Mouse (Mus musculus): ENCODE measurements at regions not wholly inside any gene's neighbourhood (a gene's known extent, or its start where the extent isn't known, plus 50 kb on each side); places are given as distances from the start of the nearest gene placed in this dataset.

DNA sequence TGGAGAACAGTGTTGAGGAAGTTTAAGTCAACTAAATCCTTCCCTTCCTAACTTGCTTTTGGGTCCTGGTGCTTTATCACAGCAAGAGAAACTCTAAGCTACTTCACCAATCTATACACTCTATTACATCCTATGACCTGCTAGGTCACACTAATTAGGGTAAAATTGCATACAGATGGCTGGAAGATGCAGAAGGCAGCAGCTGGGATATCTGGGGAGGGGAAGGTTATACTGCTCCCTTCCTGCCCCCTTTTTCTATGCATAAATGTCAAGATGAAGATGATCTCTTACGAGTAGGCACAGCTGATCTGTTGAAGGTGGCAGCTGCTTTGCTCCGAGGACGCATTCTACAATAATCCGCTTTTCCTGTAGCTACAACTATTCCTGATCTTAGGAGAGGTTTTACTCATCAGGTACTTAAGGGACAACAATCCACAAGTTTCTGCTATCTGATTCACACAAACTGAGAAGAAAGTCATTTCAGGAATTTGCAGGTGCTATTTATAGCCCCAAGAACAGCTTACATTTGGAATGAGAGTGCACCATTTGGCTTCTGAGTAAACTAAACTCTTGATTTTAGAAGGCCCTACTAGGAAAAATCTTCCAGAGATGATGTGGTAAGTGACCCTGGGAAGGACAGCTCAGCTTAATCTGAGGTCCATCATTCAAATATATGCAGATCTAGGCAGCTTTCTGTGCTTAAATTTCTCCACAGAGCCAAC lies 146.3 kb upstream of the Krr1 start:
- no peak for DNase-seq (ENCODE audit: low read depth, low spot score)

DNA sequence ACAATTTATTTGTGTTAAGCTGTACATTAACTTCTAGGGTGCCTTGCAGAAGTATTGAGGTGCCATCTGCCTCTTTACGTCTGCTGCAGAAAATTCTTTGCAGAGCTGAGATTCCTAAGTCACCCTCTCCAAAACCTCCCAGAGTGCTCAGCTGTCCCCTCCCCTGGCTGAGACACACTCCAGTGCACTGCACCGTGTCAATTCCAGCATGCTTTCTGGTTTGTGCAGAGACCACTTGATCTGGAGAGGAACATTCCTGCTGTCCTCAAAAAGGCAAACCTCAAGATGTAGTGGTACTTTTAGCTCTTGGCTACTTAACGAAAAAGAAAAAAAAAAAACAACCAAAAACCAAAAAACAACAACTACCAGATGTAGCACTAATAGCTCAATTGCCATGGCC lies 145.2 kb upstream of the Krr1 start:
- no peak for DNase-seq (ENCODE audit: low read depth, low spot score)

DNA sequence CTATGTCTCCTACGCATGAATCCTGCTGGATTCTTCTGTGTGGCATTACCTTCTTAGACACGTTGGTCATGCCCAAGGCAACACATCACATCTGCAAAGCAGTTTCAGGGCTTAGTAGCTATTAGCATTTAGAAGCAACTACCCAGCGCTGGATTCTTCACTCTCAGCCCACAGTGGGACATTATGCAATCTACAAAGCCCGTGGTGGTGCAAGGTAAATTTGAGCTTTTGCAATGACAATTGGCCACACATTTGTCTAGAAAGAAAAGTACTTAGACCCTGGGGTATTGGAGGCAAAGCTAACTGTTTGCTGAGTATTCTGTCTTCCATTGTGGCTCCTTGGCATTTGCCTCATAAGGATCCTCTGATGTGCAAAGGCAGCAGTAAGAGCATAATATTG lies 144.5 kb upstream of the Krr1 start:
- DNase-seq (ENCODE audit: low read depth, low spot score): peak; percentile 4

DNA sequence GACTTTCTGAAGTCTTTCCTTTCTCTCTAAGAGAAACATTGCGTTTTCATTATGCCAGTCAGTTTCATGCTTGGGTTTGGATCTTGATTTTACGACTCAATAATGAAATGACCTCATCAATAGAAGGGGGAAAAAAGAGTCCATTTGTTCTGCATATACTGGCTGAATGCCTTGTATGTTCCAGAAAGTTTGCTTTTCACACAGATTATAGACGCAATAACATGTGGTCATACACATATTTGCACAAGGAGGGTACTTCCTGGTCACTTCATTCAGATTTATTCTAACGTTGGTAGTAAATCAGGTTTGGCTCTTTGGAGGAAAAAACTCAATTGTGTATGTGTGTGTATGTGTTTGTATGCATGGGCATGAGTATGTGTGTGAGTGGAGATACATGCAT lies 143.9 kb upstream of the Krr1 start:
- no peak for DNase-seq (ENCODE audit: low read depth, low spot score)

DNA sequence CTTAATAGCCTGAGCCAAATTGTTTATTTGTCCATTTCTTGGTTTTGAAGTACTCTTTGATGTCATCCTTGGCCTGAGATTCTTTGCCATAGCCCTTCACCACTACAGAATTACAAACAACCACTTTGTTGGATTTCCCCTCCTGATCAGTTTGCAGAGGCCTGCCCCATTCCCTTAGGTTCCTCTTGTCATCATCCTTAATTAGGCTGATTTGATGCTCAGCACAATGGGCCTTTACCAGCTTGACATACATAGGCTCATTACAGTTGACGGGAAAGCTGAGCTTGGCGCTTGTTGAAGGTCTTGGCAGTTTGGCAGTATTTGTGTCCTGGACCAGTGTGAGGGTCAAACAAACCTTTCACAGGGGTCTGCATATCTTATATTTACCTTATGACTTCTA lies 143.2 kb upstream of the Krr1 start:
- DNase-seq (ENCODE audit: low read depth, low spot score): no peak

DNA sequence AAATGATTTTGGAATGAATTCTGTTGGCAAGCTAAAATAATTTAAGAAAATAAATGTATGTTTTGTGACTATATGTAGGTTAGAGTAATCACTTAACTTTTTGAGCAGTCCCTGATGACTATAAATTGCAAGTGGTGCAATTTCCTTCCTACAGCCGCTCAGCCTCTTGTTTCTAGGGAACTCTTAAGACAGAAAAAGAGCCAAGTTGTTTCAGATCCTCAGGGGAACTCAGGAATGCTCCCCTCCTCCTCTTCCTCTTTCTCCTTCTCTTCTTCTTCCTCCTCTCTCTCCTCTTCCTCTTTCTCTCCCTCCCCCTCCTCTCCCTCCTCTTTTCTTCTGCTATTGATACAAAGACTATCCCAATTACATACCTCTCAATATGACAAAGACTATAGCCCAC lies 141.4 kb upstream of the Krr1 start:
- no peak for DNase-seq (ENCODE audit: low read depth, low spot score)

DNA sequence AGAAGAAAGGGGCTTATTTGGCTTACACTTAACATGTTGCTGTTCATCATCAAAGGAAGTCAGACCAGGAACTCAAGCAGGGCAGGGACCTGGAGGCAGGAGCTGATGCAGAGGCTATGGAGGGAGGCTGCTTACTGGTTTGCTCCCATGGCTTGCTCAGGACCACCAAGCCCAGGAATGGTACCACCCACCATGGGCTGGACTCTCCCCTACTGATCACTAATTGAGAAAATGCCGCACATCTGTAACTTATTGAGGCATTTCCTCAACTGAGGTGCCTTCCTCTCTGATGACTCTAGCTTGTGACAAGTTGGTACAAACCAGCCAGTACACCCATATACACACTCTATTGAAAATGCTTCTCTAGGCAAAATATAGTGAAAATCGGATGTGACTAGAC lies 138.9 kb upstream of the Krr1 start:
- no peak for DNase-seq (ENCODE audit: low read depth, low spot score)

DNA sequence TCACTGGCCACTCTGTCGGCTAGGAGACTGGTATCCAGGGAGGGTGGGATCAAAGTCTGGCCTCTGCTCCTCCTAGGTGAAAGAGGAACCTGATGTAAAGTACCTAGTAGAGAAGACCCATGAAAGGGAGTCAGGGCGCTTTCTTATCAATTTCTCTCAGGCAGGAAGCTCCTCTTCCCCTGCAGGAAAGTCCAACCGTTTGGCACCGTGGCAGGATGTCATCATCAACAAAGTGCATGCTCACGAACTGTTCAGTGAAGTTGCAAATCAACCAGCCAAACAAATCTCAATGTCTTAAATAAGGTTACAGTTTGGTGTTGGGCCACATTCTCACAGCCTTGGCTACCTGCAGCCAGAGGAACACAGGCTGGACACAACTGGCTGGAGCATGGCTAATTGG lies 138.2 kb upstream of the Krr1 start:
- no peak for DNase-seq (ENCODE audit: low read depth, low spot score)

DNA sequence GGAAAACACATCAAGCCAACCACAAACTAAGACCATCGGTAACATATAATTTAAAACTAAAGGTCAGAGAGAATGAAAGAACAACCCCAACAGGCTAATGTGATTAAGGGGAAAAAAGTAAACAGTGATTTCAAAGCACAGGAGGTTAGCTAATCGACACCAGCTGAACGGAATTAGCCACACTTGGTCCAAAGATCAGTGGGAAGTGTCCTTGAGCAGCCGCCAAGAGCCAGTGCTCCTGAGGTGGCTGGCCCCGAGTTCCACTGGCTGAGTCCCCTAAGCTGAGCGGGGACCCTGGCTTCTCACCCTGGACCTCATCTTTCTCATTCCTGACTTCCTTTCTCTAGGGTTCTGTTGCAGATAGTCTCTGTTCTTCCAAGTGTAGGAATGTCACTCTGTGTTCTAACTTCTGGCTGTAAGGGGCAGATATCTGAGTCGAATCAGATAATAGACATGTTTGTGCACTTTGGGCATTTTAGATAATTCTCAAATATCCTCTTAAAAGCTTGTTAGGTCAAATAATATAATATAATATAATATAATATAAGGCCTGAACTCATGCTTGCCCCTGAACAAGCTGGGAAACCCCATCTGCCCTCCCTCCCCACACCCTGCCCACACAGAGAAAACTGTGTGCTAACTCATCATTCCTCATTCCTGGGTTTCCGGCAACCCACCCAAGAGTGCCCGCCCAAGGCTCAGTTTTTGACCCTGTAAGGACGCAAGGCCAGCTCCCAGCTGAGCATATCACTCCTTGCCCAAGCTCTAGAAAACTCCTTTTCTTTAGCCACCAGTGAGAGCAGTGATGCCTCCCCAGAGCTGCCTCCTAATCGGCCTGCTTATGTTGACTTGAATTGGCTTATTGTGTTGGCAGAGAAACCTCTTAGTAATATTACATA lies 137.3 kb upstream of the Krr1 start:
- no peak for DNase-seq (ENCODE audit: low read depth, low spot score)

DNA sequence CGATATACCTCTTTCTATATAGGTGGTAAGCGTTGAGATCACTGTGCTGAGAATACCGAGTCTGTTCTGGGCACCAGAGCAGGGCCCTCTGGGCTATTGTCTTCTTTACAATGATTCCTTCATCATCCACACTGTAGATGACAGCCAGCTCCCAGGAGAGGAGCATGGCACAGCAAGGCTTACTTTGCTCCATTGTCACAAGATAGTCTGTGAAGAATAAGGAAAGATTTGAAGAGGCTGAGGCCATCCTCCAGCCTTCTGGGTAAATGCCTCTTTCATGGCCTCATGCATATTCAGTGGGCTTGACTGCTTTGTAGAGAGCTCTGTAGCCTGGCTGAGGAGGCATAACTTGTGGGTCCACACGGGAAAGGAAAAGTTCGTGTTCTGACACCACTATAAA lies 136.3 kb upstream of the Krr1 start:
- no peak for DNase-seq (ENCODE audit: low read depth, low spot score)

DNA sequence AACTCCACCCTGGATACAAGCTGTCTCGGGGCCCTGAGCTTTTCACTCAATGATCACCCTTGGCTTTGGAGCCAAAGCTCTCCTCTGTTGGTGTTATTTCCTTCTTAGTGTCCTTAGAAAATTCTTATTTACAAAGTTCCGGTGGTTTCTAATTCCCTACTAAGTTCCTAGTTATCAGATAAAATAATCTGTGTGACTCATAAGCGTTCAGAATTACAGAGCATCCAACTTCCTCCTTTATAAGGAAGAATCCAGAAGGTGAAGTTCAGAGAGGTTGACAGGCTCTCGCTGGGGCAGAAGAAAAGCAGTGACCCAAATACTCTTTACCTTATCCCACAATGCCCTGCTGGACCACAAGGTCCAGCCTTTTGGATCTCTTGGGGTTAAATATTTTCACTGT lies 135.7 kb upstream of the Krr1 start:
- no peak for DNase-seq (ENCODE audit: low read depth, low spot score)

DNA sequence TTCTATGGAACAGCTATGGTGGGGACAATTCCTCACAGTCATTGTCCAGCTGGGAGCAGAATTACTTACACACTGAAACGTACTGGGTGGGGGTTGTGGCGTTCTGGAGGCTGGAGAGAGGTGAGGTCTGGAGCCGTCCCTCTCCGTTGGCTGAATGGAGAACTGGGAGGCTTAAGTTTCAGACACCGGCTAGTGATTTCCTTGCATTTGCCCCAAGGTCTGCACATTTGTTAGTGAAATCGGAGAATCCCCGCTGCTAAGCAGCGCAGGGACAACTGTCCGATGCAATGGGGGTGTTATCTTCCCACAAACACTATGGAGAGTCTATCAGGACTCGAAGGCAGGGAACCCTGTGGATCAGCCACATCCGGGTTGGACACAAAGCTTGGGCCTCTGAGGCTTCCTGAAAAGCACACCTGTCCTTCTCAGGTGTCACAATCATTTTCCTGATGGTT lies 130.1 kb upstream of the Krr1 start:
- no peak for DNase-seq (ENCODE audit: low read depth, low spot score)

DNA sequence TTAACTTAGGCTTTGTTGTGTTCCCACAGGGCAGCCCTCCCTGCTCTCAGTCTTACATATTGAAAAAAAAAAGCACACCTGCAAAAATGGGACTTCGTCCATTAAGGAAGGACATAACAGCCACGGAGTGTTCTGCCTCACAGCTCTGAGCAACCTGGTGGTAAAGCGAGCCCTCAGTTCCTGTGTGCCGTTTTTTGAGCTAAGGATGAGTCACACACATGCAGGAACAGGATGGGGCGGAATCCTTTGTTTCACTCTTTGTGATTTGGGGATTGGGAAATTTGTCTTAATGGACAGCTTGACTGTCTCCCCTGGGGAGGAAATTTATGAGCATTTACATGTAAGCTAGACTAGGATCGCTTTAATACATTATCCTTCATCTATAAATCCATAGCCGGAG lies 129.6 kb upstream of the Krr1 start:
- no peak for DNase-seq (ENCODE audit: low read depth, low spot score)

DNA sequence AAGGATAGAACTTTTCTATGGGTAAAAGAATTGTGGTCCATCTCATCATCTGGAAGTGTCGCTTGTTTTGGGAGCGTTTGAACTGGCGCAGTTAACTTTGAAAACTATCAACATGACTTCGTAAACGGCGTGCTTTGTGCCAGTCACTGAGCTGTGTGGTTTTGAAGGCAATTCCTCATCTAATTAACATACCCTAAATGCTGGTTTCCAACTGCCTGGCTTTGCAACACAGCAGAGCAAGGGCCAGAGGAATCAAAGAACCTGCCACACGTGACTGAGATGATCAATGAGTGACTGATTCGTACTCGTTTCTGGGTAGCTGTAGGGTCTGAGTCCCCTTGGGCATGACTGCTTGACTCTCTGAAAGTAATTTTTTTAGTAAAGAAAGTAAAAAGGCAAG lies 129.2 kb upstream of the Krr1 start:
- no peak for DNase-seq (ENCODE audit: low read depth, low spot score)

DNA sequence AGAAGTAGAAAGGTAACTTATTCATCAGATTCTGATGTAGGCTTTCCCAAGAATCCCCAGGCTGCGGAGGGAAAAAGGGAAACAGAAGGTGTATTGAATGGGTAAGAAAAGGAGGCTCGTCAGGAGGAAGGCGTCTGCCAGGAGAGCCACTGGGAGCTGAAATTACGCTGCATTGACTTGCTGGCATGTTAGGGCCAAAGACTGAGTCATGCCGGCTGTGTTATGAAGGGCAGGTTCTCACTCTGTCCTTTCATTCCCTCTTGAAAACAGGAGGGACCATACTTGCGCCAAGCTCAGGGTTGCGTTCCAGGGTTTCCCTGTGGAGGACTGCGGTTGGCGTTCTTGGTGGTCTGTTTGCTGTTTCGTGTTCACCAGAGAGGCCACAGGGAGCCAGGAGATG lies 128.3 kb upstream of the Krr1 start:
- DNase-seq (ENCODE audit: low read depth, low spot score): no peak

DNA sequence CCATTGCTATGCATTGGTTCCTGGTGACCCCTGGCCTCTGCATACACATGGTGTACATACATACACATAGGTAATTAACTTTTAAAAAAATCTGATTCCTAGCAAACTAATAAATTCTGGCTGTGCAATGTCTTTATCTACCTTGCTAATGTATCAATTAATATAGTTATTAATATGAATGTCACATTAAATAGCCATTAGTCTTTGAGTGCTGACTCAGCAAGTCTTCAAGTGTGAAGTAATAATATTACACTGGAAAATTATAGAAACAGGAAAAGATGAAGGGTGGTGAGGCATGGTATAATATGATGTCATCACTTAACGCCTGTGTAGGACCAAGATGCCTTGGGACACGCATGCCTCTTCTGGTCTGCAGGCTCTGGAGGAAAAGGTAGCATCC lies 126.5 kb upstream of the Krr1 start:
- DNase-seq (ENCODE audit: low read depth, low spot score): no peak

DNA sequence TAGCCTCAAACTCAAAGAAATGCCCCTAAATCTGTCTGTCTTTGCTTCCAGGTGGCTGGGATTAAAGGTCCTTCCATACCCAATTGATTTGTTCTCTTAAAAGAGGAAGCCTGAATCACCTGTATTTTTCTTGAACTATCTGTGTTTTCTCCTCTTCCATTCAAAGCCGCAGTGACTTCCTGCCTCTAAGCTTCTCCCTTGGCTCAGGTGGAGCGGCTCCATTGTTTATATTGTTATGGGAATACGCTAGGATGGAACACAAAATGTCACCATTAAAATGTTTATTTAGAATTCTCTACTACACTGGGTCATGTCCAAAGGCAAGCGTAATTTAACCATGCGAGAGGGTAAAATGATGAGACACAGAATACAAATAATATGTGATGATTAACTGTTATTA lies 118.2 kb upstream of the Krr1 start:
- DNase-seq (ENCODE audit: low read depth, low spot score): no peak

DNA sequence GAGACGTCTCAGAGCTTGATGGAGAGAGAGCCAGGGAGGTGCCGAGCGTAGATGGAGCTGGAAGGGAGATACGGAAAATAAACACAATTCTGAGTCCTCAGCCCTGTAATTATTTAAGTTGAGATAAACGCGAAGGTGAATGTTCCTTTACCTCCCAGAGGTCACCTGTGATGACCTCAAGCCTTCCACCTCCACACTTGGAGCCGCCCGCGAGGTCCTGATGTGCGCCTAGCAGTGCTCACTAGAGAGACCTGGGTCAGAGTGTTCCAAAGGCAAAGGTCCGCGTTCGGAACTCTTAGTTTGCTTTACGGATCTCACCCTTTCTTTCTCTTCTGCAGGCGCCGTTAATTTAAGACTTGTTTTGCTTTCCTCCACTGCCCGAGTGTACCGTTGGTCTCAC lies 117.0 kb upstream of the Krr1 start:
- no peak for DNase-seq (ENCODE audit: low read depth, low spot score)

DNA sequence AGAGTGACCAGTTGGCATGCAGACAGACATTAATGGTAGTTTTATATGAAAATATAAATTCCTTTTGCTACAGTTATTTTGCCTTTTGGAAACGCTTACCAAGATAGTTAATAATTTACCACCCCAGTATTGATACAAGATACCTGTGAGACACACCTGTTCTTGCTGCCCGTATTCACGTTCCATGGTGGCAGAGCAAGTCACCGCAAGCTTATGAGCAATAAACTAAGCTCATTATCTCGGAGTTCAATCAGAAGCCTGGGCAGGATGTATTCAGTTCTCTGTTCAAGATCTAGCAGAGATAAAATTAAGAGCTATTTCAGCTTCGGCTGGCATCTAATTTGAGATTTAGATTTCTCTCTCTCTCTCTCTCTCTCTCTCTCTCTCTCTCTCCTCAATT lies 114.1 kb upstream of the Krr1 start:
- no peak for DNase-seq (ENCODE audit: low read depth, low spot score)

DNA sequence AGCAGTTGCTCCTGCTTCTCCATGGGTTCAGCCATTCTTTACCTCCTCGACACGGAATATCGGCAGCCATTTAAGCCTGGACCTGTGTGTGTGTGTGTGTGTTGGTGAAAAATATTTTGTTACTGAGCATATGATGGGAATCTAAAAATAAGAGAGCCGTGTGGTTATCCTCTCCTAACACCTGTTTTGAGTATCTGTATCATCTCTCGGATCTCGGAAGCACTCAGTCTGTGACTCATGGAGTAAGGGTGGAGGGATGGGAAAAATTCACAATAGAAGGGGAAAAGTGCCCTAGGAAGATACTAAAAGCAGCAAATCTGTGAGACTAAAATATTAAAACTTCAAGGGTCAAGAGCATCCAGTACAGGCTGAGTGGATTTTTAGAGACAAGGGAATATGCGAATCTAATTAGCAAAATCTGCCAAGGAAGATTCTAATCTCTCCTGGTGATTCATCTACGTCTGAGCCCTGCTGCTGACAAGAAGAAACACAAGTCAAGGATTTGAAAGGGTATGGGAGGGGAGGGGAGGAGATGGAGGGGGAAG lies 107.1 kb upstream of the Krr1 start:
- no peak for DNase-seq (ENCODE audit: low read depth, low spot score)

DNA sequence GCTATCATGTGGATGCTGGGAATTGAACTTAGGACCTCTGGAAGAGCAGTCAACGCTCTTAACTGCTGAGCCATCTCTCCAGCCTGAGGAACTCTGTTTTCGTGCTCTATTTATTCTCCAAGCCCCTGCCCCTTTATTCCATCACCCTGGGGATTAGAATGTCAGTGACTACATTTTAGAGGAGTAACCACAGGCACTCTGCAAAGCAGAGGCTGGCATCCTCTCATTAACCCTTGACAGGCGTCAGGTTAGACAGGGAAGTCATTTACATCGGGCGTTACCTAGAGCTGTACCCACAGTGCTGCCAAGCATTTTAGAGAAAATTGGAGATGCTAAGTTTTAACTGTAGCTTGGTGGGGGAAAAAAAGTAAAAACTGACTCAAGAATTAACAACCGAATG lies 105.4 kb upstream of the Krr1 start:
- no peak for DNase-seq (ENCODE audit: low read depth, low spot score)

DNA sequence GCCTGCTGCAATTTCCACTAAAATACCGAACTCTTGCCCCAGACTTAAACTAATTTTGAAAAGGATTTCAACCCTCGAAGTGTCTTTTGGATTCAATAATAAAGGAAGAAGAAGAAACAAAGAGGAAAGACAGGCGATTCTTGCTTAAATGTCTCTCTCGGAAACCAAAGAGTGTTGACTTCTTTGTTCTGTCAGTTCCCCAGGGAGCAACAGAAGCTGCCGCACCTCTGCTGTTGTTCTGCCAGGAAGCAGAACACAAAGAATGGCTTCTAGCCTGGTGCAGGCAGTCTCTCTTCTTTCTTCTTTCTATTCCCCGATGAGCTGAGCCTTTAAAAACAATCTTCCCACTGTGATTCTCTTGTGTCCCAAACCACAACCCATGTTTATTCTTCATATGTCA lies 104.9 kb upstream of the Krr1 start:
- no peak for DNase-seq (ENCODE audit: low read depth, low spot score)

DNA sequence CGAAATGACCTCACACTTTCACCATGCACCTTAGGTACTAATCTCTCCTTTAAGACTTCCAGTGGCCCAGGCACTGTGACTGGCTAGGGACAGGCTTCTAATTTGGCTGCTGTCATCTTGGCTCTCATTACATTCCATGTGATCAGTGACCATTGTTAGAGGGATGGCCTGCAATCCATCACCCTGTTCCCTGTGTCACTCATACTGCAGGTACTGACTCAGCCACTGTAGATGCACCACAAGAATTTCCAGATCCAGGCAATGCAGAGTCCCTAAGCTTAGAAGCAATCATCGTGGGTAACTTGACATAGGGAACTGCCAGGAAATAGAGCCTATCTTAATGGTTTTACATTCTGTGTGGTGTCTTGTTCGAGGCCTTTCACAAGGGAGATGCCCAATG lies 92.1 kb upstream of the Krr1 start:
- DNase-seq (ENCODE audit: low read depth, low spot score): no peak

All from CD4-positive helper T cell, adult 2 months (primary cell).